Mouse (Mus musculus): ENCODE results near the gene Gsdme.

Gsdme gene

GRCm38 (mm10) chr6:50168821-50169220 is 94.8 kb downstream of the Gsdme start:
- TF ChIP-seq NANOG (IDR thresholded peaks at IDR 0.05; ENCODE audit: borderline replicate concordance, low read length) (0 out of 2 replicates have a peak, but pooled peaks have one; percentile 15), CTCF (conservative IDR thresholded peaks at IDR 0.05; ENCODE audit: low read length) (no peak)
- peaks cover 44% of the 10 kb centered on the region for H3K36me3 ChIP-seq (ENCODE audit: insufficient read depth, low read length)

GRCm38 (mm10) chr6:50163013-50163412 is 100.6 kb downstream of the Gsdme start:
- TF ChIP-seq CTCF (conservative IDR thresholded peaks at IDR 0.05; ENCODE audit: low read length), result no peak
- TF ChIP-seq POU5F1 (IDR thresholded peaks at IDR 0.05; ENCODE audit: borderline replicate concordance, low read length), result no peak
- H3K4me3 ChIP-seq (replicated peaks; ENCODE audit: low read length), result no peak overlapping the region
- no peaks in the 10 kb centered on the region for H3K27me3 ChIP-seq (ENCODE audit: insufficient read depth, low read length)
- H3K4me1 ChIP-seq (replicated peaks; ENCODE audit: low read depth, low read length), result peaks cover 19% of the 10 kb centered on the region
- no peaks in the 10 kb centered on the region for H3K9me3 ChIP-seq (ENCODE audit: low read length)
- H3K36me3 ChIP-seq (ENCODE audit: insufficient read depth, low read length), result peaks cover 36% of the 10 kb centered on the region

More at GRCm38 (mm10) chr6:50168821-50169220, 94.8 kb downstream of the Gsdme start:
- Histone ChIP-seq H3K9me3 (ENCODE audit: low read length) (peaks cover 22% of the 10 kb centered on the region), H3K4me1 (replicated peaks; ENCODE audit: low read depth, low read length) (peaks cover 35% of the 10 kb centered on the region), H3K27me3 (ENCODE audit: insufficient read depth, low read length) (no peaks in the 10 kb centered on the region), H3K4me3 (replicated peaks; ENCODE audit: low read length) (no peak overlapping the region)

GRCm38 (mm10) chr6:50159842-50160241 is 103.8 kb downstream of the Gsdme start:
- peaks cover 26% of the 10 kb centered on the region for H3K36me3 ChIP-seq (ENCODE audit: insufficient read depth, low read length)
- H3K4me1 ChIP-seq (replicated peaks; ENCODE audit: low read depth, low read length), result 0 out of 2 replicates have a peak, but pooled peaks cover 2% of the 10 kb centered on the region
- H3K27me3 ChIP-seq (ENCODE audit: insufficient read depth, low read length), result no peaks in the 10 kb centered on the region
- H3K4me3 ChIP-seq (replicated peaks; ENCODE audit: low read length), result no peak overlapping the region
- H3K9me3 ChIP-seq (ENCODE audit: low read length), result no peaks in the 10 kb centered on the region
- TF ChIP-seq POU5F1 (IDR thresholded peaks at IDR 0.05; ENCODE audit: borderline replicate concordance, low read length) (no peak), CTCF (conservative IDR thresholded peaks at IDR 0.05; ENCODE audit: low read length) (no peak), NANOG (IDR thresholded peaks at IDR 0.05; ENCODE audit: borderline replicate concordance, low read length) (no peak)

DNA sequence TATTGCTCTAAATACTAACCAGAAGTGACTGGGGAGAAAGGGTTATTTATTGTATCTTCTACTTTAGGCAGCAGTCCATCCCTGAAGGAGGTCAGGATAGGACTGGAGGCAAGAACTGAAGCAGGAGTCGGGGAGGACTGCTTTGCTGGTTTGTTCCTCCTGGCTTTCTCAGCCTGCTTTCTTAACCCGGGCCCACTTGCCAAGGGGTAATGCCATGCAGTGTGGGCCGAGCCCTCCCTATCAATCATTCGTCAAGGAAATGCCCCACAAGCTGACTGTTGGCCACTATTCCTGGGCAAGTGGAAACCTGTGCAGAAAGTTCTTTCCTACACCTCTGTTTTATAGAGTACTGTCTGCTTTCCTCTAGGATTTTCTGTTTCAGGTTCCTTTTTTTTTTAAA is 114.3 kb downstream of the Gsdme start:
- no peaks in the 10 kb centered on the region for H3K9me3 ChIP-seq (ENCODE audit: low read length)
- no peak overlapping the region for H3K4me3 ChIP-seq (replicated peaks; ENCODE audit: low read length)
- no peaks in the 10 kb centered on the region for H3K27me3 ChIP-seq (ENCODE audit: insufficient read depth, low read length)
- H3K4me1 ChIP-seq (replicated peaks; ENCODE audit: low read depth, low read length), result peaks cover 11% of the 10 kb centered on the region
- TF ChIP-seq POU5F1 (IDR thresholded peaks at IDR 0.05; ENCODE audit: borderline replicate concordance, low read length) (no peak), NANOG (IDR thresholded peaks at IDR 0.05; ENCODE audit: borderline replicate concordance, low read length) (no peak), CTCF (conservative IDR thresholded peaks at IDR 0.05; ENCODE audit: low read length) (no peak)
- H3K36me3 ChIP-seq (ENCODE audit: insufficient read depth, low read length), result peaks cover 31% of the 10 kb centered on the region

- H3K27me3 ChIP-seq (ENCODE audit: insufficient read depth, low read length), result no peaks in the 10 kb centered on the region
- H3K9me3 ChIP-seq (ENCODE audit: low read length), result no peaks in the 10 kb centered on the region
- TF ChIP-seq POU5F1 (IDR thresholded peaks at IDR 0.05; ENCODE audit: borderline replicate concordance, low read length), result no peak
- no peak for TF ChIP-seq CTCF (conservative IDR thresholded peaks at IDR 0.05; ENCODE audit: low read length)
- no peak for TF ChIP-seq NANOG (IDR thresholded peaks at IDR 0.05; ENCODE audit: borderline replicate concordance, low read length)
- peaks cover 22% of the 10 kb centered on the region for H3K4me1 ChIP-seq (replicated peaks; ENCODE audit: low read depth, low read length)
- peaks cover 31% of the 10 kb centered on the region for H3K36me3 ChIP-seq (ENCODE audit: insufficient read depth, low read length)
- no peak overlapping the region for H3K4me3 ChIP-seq (replicated peaks; ENCODE audit: low read length)
Measured at GRCm38 (mm10) chr6:50146158-50146557, 117.5 kb downstream of the Gsdme start.

DNA sequence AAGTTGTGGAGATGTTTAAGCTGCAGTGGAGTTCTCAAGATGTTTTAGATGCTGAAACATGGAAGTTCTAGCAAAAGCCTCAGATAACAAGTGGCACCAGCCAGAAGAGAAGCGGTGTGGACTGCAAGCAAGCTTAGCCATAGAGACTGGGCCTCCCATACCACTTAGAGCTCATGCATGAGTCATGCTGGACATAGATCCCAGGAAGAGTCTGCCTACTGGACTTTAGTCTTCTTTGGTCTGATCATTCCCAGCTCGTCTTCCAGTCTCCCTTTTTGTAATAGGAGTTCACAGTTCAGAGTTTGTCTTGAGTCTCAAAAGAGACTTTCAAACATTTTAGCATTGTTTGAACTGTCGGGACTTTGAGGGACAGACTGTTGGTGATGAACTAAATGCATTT is 124.1 kb downstream of the Gsdme start:
- H3K27me3 ChIP-seq (ENCODE audit: insufficient read depth, low read length), result no peaks in the 10 kb centered on the region
- H3K4me3 ChIP-seq (replicated peaks; ENCODE audit: low read length), result no peak overlapping the region
- peaks cover 44% of the 10 kb centered on the region for H3K4me1 ChIP-seq (replicated peaks; ENCODE audit: low read depth, low read length)
- no peaks in the 10 kb centered on the region for H3K9me3 ChIP-seq (ENCODE audit: low read length)
- no peak for TF ChIP-seq POU5F1 (IDR thresholded peaks at IDR 0.05; ENCODE audit: borderline replicate concordance, low read length)
- TF ChIP-seq NANOG (IDR thresholded peaks at IDR 0.05; ENCODE audit: borderline replicate concordance, low read length), result no peak
- no peak for TF ChIP-seq CTCF (conservative IDR thresholded peaks at IDR 0.05; ENCODE audit: low read length)
- no peaks in the 10 kb centered on the region for H3K36me3 ChIP-seq (ENCODE audit: insufficient read depth, low read length)

Data from E14TG2a.4 (cell line).